Mouse (Mus musculus) splenic B cell, adult 2 months (primary cell): Measurements from ENCODE around the gene Sez6l.
"Not testable (repeated sequence)": the region's sequence is repeated elsewhere in the genome, so short reads cannot be mapped to it uniquely, and the experiment has no call there.

Experiments used
- DNase-seq: peaks from one replicate; pipeline ENCODE4 v3.0.0-alpha.2; 2011; ENCODE audit warnings: low read depth, low spot score
- H3K27me3 ChIP-seq: 2 replicates; pipeline ENCODE4 v1.6.1; 2012; ENCODE audit warnings: mild to moderate bottlenecking, low read length, moderate library complexity, mixed read lengths; ENCODE audit not compliant: control insufficient read depth, poor library complexity, insufficient read depth, severe bottlenecking
- H3K36me3 ChIP-seq: 2 replicates; pipeline ENCODE4 v1.6.1; 2012; ENCODE audit warnings: mild to moderate bottlenecking, low read length, moderate library complexity, mixed read lengths; ENCODE audit not compliant: control insufficient read depth, poor library complexity, insufficient read depth, severe bottlenecking

Gene Sez6l

DNA sequence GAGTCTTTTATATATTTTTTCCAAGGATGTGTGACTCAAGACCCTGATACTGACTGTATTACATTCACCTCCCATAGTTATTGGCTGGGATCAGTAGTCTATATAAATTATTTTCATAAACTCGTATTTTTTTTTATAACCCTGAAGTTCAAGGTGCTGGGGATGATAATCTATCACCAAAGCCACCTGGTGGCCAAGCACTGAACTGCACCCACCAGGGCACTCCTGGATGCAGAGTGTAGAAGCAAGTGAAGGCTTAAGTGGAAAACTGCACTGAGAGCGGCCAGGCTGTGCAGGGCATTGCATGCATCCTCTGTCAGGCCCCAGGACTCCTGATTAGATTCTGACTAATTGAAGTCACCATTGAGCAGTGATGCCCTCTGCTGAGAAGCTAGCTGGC lies 149.7 kb downstream of the Sez6l start:
- Histone ChIP-seq H3K36me3 (no peaks in the 10 kb centered on the region), H3K27me3 (no peaks in the 10 kb centered on the region)
- DNase-seq = peak; percentile 69

GRCm38 (mm10) chr5:112426635-112427034 lies 150.3 kb downstream of the Sez6l start:
- Histone ChIP-seq H3K27me3 (no peaks in the 10 kb centered on the region), H3K36me3 (no peaks in the 10 kb centered on the region)
- DNase-seq = peak; percentile 25

DNA sequence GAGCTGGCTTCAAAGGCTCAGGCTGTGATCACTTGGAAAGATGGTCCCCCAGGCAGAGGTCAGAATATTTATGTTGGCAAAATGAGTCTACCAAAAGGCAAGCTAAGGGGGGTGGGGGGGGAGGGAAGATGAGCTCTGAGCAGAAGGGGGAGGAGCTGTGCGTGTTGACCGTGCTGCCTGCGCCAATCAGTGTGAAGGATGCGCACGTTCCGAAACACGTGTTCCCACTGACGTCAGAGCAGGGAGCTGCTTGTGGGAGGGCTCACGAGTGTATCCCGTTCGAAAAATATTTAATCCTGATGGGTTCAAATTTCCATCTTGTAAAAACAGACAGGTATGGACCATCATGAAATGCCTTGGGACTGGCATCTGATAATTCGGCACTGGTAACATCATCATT lies 157.4 kb downstream of the Sez6l start:
- DNase-seq = no peak
- Histone ChIP-seq H3K36me3 (no peaks in the 10 kb centered on the region), H3K27me3 (no peaks in the 10 kb centered on the region)

GRCm38 (mm10) chr5:112418023-112418422 lies 159.0 kb downstream of the Sez6l start:
- DNase-seq = no peak
- Histone ChIP-seq H3K27me3 (no peaks in the 10 kb centered on the region), H3K36me3 (no peaks in the 10 kb centered on the region)

GRCm38 (mm10) chr5:112416673-112417072 lies 160.3 kb downstream of the Sez6l start:
- Histone ChIP-seq H3K36me3 (no peaks in the 10 kb centered on the region), H3K27me3 (peaks cover 2% of the 10 kb centered on the region; the same call in 1 of the 2 replicates)
- no peak for DNase-seq

DNA sequence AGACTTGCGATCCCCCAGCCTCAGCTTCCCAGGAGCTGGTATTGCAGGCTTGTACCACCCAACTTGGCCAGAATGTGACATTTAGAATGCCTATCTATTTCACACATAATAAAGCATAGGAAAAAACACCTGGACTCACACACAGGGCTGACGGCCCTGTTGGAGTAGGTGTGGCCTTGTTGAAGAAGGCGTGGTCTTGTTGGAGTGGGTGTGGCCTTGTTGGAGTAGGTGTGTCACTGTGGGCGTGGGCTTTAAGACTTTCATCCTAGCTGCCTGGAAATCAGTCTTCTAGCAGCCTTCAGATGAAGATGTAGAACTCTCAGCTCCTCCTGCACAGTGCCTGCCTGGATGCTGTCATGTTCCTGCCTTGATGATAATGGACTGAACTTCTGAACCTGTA lies 164.2 kb downstream of the Sez6l start:
- not testable (repeated sequence) for H3K36me3 ChIP-seq, DNase-seq

GRCm38 (mm10) chr5:112411514-112412335 lies 165.3 kb downstream of the Sez6l start:
- H3K36me3 ChIP-seq = no peaks in the 10 kb centered on the region
- peaks cover 2% of the 10 kb centered on the region; the same call in 1 of the 2 replicates for H3K27me3 ChIP-seq
- no peak for DNase-seq

More for the DNA sequence above, 164.2 kb downstream of the Sez6l start:
- H3K27me3 ChIP-seq = not testable (repeated sequence)

- Histone ChIP-seq H3K36me3 (no peaks in the 10 kb centered on the region), H3K27me3 (peaks cover 2% of the 10 kb centered on the region; the same call in 1 of the 2 replicates)
- DNase-seq = no peak
Observed at GRCm38 (mm10) chr5:112411072-112411471, 165.9 kb downstream of the Sez6l start.

GRCm38 (mm10) chr5:112409274-112409673 lies 167.7 kb downstream of the Sez6l start:
- DNase-seq = no peak
- H3K27me3 ChIP-seq = peaks cover 2% of the 10 kb centered on the region; the same call in 1 of the 2 replicates
- no peaks in the 10 kb centered on the region for H3K36me3 ChIP-seq

DNA sequence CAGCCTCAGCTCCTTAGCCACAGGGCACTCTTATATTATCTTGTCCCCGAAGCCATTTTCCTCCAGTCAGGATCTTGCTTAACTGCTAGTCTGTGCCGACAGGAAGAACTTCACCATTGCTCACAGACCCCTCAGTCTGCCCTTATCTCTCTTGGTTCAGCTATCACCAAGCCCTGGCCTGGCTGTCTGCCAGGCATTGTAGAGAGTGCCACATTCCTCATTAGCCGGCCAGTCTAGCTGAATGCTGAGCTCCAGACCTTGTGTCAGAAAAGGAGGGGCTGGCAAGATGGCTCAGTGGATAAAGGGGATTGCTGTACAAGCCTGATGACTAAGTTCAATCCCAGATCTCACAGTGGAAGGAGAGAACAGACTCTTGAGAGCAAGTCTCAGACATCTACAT lies 171.0 kb downstream of the Sez6l start:
- Histone ChIP-seq H3K27me3 (no peaks in the 10 kb centered on the region), H3K36me3 (no peaks in the 10 kb centered on the region)
- no peak for DNase-seq

DNA sequence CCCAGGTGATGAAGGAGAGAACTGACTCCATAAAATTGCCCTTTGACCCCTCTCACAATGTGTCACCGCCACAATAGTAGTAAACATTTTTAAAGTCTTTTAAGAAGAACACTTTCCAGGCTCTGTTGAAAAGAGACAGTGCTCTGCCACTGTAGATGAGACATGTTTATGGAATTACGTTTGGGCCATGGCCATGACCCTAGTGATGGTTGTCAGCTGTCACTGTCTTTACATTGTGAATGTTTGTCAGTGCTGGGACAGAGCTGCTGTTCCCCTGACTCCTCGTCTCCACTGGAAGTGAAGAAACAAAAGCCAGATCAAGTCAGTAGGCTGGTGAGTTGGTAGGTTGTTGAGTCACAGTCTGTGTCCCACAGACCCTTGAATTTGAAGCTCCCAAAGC lies 174.5 kb downstream of the Sez6l start:
- no peak for DNase-seq
- no peaks in the 10 kb centered on the region for H3K36me3 ChIP-seq

GRCm38 (mm10) chr5:112399284-112399683 lies 177.7 kb downstream of the Sez6l start:
- Histone ChIP-seq H3K36me3 (no peaks in the 10 kb centered on the region), H3K27me3 (no peaks in the 10 kb centered on the region)
- DNase-seq = no peak

More for the DNA sequence above, 174.5 kb downstream of the Sez6l start:
- H3K27me3 ChIP-seq = no peaks in the 10 kb centered on the region

DNA sequence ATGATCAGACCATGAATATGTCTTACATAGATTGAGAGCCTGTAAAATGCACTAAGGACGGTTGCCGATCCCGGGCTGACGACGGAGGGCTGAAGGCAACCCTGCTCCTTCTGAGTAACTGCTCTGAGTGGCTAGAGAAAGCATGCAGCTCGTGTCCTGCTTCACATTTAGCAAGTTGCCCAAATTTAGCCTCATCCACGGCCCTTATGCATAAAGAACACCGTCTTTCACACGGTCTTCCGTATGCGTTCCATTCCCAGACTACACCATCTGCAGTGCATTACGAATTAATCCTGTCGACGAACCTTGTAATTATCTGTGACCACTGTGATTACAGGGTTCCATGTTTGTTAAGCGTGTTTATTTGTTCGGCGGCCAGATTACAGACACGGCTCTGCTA lies 180.9 kb downstream of the Sez6l start:
- DNase-seq = no peak
- Histone ChIP-seq H3K27me3 (no peaks in the 10 kb centered on the region), H3K36me3 (no peaks in the 10 kb centered on the region)

DNA sequence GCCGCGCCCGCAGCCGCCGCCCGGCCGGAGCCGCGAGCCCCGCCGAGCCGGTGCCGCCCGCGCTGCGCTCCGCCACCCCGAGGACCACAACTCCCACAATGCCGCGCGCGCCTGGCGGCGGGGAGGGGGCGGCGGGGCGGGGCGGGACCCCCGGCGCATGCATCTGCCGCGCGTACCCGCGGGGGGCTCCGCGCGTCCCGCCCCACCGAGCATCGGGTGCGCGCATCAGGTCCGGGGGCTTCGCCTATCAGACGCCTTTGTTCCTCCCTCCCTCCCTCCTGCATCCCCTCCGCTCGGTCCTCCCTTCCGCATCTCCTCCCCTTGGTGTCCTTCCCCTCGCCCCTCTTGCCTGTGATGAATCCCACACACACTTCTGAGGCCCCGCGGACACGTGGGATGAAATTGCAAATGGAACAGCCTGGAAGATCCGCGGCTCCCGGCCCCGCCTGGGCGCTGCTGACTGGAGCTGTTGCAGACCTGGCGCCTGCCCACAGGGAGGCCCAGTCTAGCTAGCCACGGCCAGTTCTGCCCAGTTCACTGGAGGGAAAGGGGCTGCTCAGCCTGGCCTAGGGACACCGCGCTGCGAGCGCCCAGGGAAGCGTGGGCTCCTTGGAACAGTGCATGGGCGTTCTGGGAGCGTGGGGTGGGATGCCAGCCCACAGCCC lies 182.1 kb downstream of the Sez6l start, which contains the start of gene Asphd2:
TSS of gene Asphd2 (minus strand) at position 88 of the 665 bp plus-strand sequence.
- no peak for DNase-seq
- H3K27me3 ChIP-seq = no peaks in the 10 kb centered on the region
- no peaks in the 10 kb centered on the region for H3K36me3 ChIP-seq

GRCm38 (mm10) chr5:112394415-112394763 lies 182.6 kb downstream of the Sez6l start:
- no peaks in the 10 kb centered on the region for H3K36me3 ChIP-seq
- no peaks in the 10 kb centered on the region for H3K27me3 ChIP-seq
- no peak for DNase-seq
